Mouse (Mus musculus): ENCODE measurements around the gene Sult6b1.

Gene Sult6b1

DNA sequence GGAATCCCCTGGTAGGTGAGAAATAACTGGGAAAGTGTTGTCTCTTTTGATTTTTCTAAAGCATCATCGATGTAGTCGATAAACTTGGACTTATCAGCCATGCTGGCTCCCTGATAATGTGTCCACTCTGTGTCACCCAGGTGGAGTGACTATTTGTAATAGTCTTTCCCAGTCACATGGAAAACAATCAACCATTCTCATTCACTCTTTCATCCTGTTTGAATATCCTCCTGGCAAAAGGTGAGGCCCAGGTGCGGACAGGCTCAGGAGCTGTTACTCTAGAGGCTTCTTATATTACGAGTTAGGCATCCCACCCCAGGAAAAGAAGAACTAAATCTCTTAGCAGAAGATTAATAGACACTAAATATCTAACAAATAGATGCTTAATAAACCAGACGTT, at the start of gene Sult6b1:
Gene Sult6b1, minus strand, starts transcription at position 101 of the 400 bp plus-strand sequence.
- no peak for DNase-seq (ENCODE audit: low read depth)

DNA sequence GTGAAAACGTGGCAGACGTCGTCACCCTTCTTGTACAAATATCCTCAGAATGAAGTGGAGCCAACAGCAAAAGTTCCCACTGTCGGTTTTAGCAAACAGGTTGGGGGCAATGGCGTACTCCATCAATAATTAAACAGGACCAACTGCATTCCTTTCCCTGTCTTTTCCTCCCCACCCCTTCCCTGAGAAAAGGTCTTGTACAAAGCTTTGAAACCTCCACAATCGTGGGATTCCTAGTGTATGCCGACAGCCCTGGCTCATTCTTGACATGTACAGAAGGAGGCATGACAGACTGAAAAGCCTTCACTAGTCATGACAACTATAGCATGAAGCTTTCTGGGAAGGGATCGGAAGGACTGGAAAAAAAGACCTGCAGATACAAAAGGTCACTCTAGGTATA, 46.4 kb upstream of the Sult6b1 start:
- DNase-seq (ENCODE audit: low read depth): no peak

DNA sequence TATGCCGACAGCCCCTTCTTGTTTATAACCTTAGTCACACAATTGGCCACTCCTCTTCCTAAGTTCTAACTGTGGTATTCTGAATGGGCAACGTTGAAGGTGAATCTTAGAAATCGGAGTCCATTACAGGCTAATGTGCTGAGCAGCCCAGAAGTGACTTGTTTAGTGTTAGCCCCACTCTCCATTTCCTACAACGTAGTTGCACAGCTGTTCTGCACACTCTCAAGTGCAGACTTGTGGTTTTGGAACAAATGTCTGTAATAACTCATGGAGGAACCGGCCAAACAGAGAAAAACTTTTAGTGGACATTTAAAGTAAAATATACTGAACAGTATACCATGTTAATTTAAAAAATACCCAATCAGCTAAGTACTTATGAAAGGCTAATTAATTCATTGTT, 45.3 kb upstream of the Sult6b1 start:
- DNase-seq (ENCODE audit: low read depth): no peak

GRCm38 (mm10) chr17:78951225-78951624, 44.4 kb upstream of the Sult6b1 start:
- DNase-seq (ENCODE audit: low read depth): no peak

- no peak for DNase-seq (ENCODE audit: low read depth)
These were observed 35.8 kb upstream of the Sult6b1 start for GRCm38 (mm10) chr17:78942579-78942978.

DNA sequence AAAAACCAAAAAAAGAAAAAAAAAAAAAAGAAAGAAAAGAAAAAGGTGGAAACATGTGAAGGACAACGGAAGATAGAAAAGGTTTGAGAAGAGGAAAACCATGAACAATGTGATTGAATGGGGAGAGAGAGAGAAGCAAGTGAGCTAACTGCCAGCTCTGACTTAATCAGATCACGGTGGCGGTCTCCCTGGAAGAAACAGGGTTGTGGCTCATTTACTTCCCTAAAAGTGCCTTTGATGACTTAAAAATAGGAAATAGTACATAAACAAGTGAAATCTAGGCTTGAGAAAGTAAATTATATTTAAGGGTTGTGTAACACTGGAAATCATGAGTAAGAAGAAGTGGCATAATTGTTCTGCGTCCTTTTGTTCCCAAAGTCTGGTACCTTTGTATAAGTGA, 32.1 kb upstream of the Sult6b1 start:
- DNase-seq (ENCODE audit: low read depth): no peak

GRCm38 (mm10) chr17:78937229-78937853, 30.5 kb upstream of the Sult6b1 start:
- no peak for DNase-seq (ENCODE audit: low read depth)

- peak; percentile 92 for DNase-seq (ENCODE audit: low read depth)
These were observed 29.9 kb upstream of the Sult6b1 start, which contains the start of the genes Cebpz and Ndufaf7 for GRCm38 (mm10) chr17:78936466-78937228. Gene Cebpz (minus strand): TSS chr17:78937066. Gene Ndufaf7 (plus strand): TSS chr17:78937136.

GRCm38 (mm10) chr17:78935857-78936256, 29.1 kb upstream of the Sult6b1 start:
- DNase-seq (ENCODE audit: low read depth): no peak

DNA sequence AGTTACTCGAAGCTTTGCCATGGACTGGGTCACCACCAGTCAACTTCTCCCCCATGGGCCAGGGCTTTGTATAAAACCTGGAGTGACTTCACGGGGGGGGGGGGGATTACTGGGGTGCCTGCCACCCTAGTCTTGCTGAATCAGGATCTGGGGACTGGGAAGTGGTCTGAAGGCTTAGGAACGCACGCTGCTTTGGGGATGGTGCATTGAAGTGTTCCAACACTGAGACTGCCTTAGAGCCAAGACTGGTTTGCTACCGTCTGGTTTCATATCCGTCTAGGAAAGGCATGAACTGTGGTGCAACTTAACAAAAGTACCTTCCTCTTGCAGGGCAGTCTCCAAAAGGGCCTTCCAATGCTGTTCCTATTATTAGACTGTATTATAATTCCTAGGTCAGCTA, 10.9 kb upstream of the Sult6b1 start:
- no peak for DNase-seq (ENCODE audit: low read depth)

GRCm38 (mm10) chr17:78916899-78917298, 10.1 kb upstream of the Sult6b1 start:
- DNase-seq (ENCODE audit: low read depth): no peak

DNA sequence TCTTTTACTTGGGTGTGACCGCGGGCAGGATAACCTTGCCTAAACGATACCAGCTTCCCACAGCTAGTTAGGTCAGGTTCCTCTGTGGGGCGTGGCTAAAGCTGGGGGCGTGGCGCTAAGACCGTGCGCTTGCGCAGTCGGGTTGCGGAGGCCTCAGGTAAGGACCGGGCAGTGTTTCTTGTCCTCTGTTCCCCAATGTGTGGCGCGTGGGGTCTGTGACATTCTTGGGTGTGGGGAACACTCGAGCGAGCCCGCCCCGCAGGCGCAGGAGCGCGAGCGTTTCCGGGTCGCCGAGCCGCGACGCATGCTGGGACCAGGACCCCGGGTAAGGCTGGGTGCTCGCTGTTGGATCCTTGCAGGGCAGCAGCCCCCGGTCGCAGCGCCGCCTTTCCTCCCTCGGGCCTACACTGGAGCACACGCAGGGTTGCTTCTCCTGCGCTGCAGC, 9.6 kb upstream of the Sult6b1 start, which contains the start of gene Cebpzos:
Gene Cebpzos, plus strand, starts transcription at position 132 of the 445 bp plus-strand sequence.
- peak; percentile 64 for DNase-seq (ENCODE audit: low read depth)

DNA sequence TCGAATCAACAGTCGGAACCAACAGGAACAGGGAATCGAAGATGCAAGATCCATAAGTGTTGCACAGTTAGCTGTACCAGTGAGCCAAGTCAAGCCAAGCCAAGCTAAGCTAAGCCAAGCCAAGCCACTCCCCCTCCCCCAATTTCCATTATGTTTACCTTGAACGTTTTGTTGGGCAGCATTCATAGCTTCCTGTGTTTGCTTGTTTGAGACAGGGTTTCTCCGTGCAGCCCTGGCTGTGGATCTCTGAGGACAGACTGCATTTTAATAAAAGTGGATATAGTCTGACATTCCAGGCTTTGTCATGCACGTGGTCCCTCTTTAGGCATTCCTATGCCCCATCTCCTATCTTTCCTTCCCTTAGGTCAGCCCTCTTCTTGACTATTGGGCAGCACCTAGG, 9.0 kb upstream of the Sult6b1 start:
- DNase-seq (ENCODE audit: low read depth): no peak

GRCm38 (mm10) chr17:78913921-78914320, 7.1 kb upstream of the Sult6b1 start:
- no peak for DNase-seq (ENCODE audit: low read depth)

GRCm38 (mm10) chr17:78912861-78913281, 6.1 kb upstream of the Sult6b1 start:
- no peak for DNase-seq (ENCODE audit: low read depth)

DNA sequence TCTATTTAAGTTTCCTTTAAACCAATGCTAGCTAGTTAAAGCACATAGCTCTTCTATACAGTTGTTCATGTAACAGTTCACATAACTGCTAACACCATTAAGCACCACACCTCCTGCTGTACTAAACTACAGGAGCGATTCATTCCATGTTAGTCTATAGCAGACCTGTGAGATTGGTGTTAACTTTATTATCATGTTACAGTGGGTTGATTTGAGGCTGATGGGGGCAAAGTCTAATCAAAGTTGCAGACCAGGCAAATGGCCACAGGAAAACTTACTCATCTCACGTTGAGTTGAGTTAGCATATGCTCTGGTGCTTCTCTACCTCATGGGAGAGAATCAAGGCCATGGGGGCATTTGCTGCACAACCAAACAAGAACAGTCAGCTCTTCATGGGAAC, 2.6 kb upstream of the Sult6b1 start:
- DNase-seq (ENCODE audit: low read depth): no peak

- DNase-seq (ENCODE audit: low read depth): no peak
These were observed 3.6 kb downstream of the Sult6b1 start for GRCm38 (mm10) chr17:78903158-78903557.

GRCm38 (mm10) chr17:78895394-78895793, 11.4 kb downstream of the Sult6b1 start:
- peak; percentile 58 for DNase-seq (ENCODE audit: low read depth)

- DNase-seq (ENCODE audit: low read depth): no peak
These were observed 11.8 kb downstream of the Sult6b1 start for GRCm38 (mm10) chr17:78894991-78895390.

DNA sequence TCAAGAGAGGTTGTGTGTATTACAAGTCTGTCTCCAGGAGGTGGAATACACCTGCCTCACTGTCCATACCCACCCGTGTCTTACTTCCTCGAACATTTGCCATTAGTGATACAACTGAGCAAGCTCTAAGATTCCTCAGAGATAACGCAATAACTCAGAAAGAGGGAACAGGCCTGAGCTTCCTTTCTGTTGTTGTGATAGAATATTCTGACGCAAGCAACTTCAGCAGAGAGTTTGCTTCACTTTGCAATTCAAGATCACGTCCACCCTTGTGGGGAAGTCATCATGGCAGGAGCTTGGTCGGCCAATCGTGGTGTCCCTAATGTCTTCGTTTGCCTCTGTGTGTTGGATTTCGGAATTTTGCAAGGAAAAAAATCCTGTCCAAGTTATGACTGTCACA, 15.8 kb downstream of the Sult6b1 start:
- no peak for DNase-seq (ENCODE audit: low read depth)

DNA sequence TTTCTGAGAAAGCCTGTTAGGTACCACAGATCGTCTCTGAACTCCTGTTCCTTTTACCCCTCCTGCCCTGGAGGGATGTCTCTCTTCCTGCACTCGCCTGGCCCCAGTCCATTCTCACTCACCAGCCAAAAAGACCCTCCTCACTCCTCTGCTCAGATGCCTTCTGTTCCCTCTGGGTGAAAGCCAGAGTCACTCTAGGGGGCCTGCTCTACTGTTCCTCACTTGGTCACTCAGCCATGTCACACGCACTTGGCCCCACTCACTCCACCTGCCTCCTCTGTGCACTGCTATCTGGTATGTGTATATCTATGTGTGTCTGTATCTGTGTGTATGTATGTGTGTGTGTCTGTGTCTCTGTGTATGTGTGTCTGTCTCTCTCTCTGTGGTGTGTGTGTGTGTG, 17.6 kb downstream of the Sult6b1 start:
- DNase-seq (ENCODE audit: low read depth): no peak

DNA sequence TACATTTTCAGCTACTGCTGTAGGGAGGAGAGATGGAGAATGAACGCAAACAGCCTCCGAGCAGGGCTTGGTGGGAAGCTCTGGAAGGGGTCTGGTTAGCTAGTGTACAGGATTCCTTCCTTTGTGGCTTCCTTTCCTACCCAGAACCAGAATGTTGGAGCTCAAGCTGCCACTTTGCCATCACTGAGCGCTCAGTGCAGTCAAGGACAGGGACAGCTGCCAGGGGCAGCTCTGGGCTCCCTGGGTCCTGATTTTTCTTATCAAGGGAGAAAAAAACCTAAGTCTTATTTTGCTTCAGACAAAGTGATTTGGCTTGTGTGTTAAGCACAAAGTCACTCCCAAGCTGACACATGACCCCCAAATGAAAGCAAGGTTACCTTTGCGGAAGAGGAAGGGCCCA, 18.2 kb downstream of the Sult6b1 start:
- DNase-seq (ENCODE audit: low read depth): no peak

DNA sequence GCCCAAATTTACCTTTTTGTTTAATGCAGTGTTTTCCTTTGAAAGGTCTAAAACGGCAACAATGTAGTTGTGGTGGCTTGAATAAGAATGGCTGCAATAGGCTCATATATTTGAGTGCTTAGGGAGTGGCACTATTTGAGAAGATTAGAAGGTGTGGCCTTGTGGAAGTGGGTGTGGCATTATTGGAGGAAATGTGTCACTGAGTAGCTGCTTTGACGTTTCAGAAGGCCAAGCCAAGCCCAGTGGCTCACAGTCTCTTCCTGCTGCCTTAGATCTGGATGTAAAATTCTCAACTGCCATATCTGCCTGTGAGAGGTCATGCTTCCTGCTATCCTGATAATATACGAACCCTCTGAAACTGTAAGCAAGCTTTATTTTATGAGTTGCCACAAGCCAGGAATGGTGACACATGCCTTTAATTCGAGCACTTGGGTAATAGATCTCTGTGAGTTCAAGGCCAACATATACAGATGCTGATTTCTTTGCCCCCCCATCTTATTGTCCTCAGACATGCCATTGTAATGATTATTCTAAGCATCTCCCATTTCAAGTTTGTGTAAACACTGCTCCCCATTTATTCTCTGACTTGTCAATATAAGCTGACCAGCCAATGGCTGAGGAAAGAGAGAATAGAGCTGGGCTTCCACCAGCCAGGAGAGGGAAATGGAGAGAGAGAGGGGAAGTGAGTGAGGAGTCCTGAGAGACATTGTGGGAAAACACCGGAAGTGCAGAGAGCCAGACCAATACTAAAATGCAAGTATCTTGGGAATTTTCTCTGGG, 21.3 kb downstream of the Sult6b1 start:
- no peak for DNase-seq (ENCODE audit: low read depth)

Data from fibroblast of lung, adult 2 months (primary cell).